Mouse (Mus musculus) embryonic facial prominence, embryonic 12.5 days (tissue): ENCODE data around the gene Sypl2. TPM values are rescaled to one million over a fixed set of nuclear protein-coding genes. Genes with fewer than 3 reads are reported as not detected.
A peak's percentile ranks its signal among the peaks of the same experiment; 100 is the strongest.

Experiments used
- ATAC-seq: fragments of 200-750 bp; cut with Nextera tagmentation; 2 replicates; pipeline ENCODE4 v1.8.0; 2017; ENCODE audit not compliant: insufficient number of reproducible peaks, insufficient read depth, low FRiP score, low TSS enrichment
- H3K27ac ChIP-seq: fragments of 300-500 bp; sonication (generic); 2 replicates; pipeline ENCODE4 v1.5.1; 2016; ENCODE audit warnings: mild to moderate bottlenecking
- H3K27me3 ChIP-seq: fragments of 300-500 bp; sonication (generic); 2 replicates; pipeline ENCODE4 v1.6.1; 2016; ENCODE audit warnings: mild to moderate bottlenecking, moderate library complexity
- H3K36me3 ChIP-seq: fragments of 300-500 bp; sonication (generic); 2 replicates; pipeline ENCODE4 v1.6.1; 2016; ENCODE audit warnings: mild to moderate bottlenecking
- H3K4me1 ChIP-seq: fragments of 300-500 bp; sonication (generic); 2 replicates; pipeline ENCODE4 v1.6.1; 2016
- H3K4me2 ChIP-seq: fragments of 300-500 bp; sonication (generic); replicated peaks from 2 replicates; pipeline ENCODE4 v1.6.1; 2016; ENCODE audit warnings: mild to moderate bottlenecking, moderate library complexity
- H3K4me3 ChIP-seq: fragments of 300-500 bp; sonication (generic); 2 replicates; pipeline ENCODE4 v1.5.1; 2016; ENCODE audit warnings: mild to moderate bottlenecking
- H3K9ac ChIP-seq: fragments of 300-500 bp; sonication (generic); 2 replicates; pipeline ENCODE4 v1.6.1; 2016; ENCODE audit warnings: mild to moderate bottlenecking, moderate library complexity
- H3K9me3 ChIP-seq: fragments of 300-500 bp; sonication (generic); 2 replicates; pipeline ENCODE4 v1.6.1; 2016; ENCODE audit warnings: mild to moderate bottlenecking, moderate library complexity
- WGBS: fragments of 180-500 bp; shearing (Covaris S2); methylation state at CpG from one replicate; pipeline ENCODE4 v1.1.7; 2016; 5-methylcytosine and 5-hydroxymethylcytosine counted together
- polyA plus RNA-seq: library from polyadenylated mRNA; unstranded; fragments of >200 nt; fragmentation: Nextera tagmentation; extraction: Ambion mirVana; gene quantifications from 2 replicates; pipeline ENCODE4 v1.2.1, GENCODE M21; 2016

Sypl2 gene
- polyA plus RNA-seq, 1 experiment from 2014 or later: 1.1 TPM

DNA sequence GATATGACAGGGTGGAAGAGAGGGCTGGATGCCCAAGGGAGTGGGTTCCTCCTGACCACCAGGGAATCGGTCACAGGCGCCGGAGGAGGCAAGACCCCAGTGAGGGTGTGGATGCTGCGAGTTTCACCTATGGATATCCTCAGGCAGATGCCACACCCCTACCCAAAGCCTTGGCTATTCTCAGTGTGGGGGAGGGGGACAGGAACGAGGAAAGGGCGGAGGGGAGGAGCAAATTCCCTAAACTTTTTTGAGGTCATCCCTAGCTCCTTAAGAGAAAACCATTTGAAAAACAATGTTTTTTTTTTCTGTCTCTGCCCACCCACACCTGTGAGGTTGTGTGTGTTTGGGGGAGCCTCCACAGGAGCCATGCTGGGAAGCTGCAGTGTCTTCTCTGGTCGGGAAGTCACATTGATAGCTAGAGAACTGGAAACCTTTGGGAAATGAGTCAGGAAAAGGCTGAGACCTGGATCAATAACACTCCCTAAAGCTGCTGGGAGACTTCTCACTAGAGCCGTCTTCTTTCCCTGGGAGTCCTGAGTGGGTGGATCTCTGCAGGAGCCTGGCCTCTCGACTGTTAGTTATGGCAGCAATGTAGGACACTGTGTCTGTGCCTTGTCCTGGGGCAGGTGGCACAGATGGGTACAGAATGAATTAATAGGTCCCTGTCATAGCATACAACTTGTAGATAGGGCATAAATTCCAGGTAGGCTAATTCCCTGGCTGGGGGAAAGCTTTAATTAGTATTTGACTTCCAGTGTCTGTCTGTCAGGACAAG lies 37.5 kb downstream of the Sypl2 start:
- WGBS: 69% methylated on average over 9 of the region's 9 CpGs

DNA sequence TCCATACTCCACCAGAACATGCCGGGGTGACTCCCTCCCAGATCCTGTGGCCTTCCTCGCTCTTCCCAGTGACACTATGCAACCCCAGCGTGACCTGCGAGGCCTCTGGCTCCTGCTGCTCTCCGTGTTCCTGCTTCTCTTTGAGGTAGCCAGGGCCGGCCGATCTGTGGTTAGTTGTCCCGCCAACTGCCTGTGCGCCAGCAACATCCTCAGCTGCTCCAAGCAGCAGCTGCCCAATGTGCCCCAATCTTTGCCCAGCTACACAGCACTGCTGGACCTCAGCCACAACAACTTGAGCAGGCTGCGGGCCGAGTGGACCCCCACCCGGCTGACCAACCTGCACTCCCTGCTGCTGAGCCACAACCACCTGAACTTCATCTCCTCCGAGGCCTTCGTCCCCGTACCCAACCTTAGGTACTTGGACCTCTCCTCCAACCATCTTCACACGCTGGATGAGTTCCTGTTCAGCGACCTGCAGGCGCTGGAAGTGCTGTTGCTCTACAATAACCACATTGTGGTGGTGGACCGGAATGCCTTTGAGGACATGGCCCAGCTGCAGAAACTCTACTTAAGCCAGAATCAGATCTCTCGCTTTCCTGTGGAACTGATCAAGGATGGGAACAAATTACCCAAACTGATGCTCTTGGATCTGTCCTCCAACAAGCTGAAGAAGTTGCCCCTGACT lies 39.2 kb downstream of the Sypl2 start:
- Histone ChIP-seq H3K27ac (no peak overlapping the region), H3K9me3 (no peaks in the 10 kb centered on the region), H3K4me2 (peak overlapping the region; percentile 75), H3K27me3 (peaks cover 20% of the 10 kb centered on the region), H3K36me3 (no peaks in the 10 kb centered on the region), H3K9ac (no peak overlapping the region), H3K4me3 (peak overlapping the region; percentile 76; the same call in 1 of the 2 replicates), H3K4me1 (peaks cover 10% of the 10 kb centered on the region; the same call in 1 of the 2 replicates)
- 0 out of 2 replicates have a peak, but pooled peaks have one; percentile 6 for ATAC-seq
- WGBS: 55% methylated on average over 20 of the region's 20 CpGs

More for the DNA sequence above, 37.5 kb downstream of the Sypl2 start:
- no peaks in the 10 kb centered on the region for H3K36me3 ChIP-seq
- no peak overlapping the region for H3K27ac ChIP-seq
- H3K4me2 ChIP-seq: no peak overlapping the region
- H3K4me3 ChIP-seq: no peak overlapping the region
- H3K9me3 ChIP-seq: no peaks in the 10 kb centered on the region
- no peak for ATAC-seq
- H3K4me1 ChIP-seq: peaks cover 10% of the 10 kb centered on the region; the same call in 1 of the 2 replicates
- H3K27me3 ChIP-seq: peaks cover 20% of the 10 kb centered on the region
- H3K9ac ChIP-seq: no peak overlapping the region

DNA sequence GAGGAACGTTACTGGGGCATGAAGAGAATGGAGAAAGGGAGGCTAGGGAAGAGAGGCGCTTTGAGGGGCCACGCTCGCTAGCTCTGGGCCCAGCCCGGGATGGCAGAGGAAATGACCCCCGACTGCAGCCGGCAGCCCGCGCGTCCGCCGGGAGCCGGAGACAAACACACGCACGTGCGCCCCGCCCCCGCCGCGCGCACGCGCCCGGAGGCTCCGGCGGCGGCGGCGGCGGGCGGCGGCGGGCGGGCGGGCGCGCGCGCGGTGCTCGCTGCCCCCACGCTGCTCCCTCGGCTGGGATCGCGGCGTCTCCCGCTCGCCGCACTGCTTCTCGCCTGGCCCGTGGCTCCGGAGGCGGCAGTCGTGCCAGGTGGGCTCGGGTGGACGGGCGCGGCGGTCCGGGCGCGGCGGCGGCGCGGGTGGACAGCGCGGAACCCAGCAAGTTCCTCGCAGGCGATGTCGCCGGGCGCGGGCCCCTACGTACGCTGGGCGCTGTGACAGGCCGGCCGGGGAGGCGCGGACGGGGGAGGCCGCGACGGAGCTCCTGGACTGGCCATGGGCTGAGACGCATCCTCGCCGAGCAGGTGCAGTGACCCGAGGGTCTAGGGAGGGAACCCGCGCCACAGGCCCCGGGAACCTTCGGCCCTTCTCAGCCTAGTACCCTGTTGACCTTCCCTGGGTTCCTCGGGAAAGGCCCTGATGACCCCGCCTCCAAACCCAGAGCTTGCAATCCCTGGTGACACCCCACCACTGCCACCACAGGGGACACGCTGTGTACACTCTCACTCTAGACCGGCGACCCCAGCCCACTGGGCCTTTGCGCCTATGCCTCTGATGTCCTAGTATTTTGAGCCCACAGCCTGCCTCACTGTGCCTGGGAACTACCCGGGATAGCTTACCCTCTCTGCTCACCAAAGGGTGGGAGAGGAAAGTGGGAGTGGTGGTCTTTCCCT lies 40.1 kb downstream of the Sypl2 start, which contains the start of gene Amigo1:
TSS of gene Amigo1 (plus strand) at position 238 of the 950 bp plus-strand sequence.
- WGBS: 2% methylated on average over 96 of the region's 100 CpGs
- Histone ChIP-seq H3K4me1 (peaks cover 10% of the 10 kb centered on the region; the same call in 1 of the 2 replicates), H3K4me2 (peak within 1 kb of the TSS; percentile 75), H3K36me3 (no peaks in the 10 kb centered on the region), H3K9ac (peak within 1 kb of the TSS; percentile 72), H3K27ac (no peak within 1 kb of the TSS), H3K4me3 (peak within 1 kb of the TSS; percentile 76), H3K9me3 (no peaks in the 10 kb centered on the region), H3K27me3 (peaks cover 20% of the 10 kb centered on the region)
- ATAC-seq: peak; percentile 78

DNA sequence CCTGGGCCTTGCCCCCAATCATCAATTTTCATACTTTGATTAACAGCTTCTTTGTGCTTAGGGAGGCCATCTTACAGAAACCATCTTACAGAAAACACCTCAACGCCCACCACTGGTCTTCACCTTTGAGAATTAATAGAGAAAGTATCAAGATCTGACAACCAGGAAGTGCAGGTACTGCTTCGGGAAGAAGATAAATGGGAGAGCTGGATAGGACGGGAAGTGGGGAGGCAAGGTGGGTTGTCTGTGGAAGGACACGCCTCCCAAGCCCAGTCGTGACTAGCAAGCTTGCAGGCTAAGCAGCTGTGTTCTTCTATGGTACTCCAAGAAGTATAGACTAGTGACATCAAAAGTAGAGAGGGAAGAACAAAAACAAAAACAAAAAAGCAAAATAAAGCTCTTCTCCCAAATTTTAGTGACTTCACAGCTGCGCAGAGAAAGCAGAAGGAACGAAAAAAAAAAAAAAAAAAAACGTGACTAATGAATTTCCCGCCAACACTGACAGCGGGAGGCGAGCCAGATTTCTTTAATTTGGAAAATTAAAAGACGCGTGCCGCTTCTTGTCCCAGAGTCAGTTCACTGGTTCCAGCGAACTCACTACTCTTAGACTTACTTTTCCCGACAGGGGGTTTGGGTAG lies 40.9 kb downstream of the Sypl2 start:
- Histone ChIP-seq H3K4me1 (peaks cover 10% of the 10 kb centered on the region; the same call in 1 of the 2 replicates), H3K27me3 (peaks cover 20% of the 10 kb centered on the region), H3K4me3 (peak overlapping the region; percentile 76), H3K36me3 (no peaks in the 10 kb centered on the region), H3K4me2 (peak overlapping the region; percentile 75), H3K9ac (peak overlapping the region; percentile 72; the same call in 1 of the 2 replicates), H3K9me3 (no peaks in the 10 kb centered on the region), H3K27ac (no peak overlapping the region)
- 2% methylated on average over 16 of the region's 16 CpGs for WGBS
- peak; percentile 64; the same call in 1 of the 2 replicates for ATAC-seq

DNA sequence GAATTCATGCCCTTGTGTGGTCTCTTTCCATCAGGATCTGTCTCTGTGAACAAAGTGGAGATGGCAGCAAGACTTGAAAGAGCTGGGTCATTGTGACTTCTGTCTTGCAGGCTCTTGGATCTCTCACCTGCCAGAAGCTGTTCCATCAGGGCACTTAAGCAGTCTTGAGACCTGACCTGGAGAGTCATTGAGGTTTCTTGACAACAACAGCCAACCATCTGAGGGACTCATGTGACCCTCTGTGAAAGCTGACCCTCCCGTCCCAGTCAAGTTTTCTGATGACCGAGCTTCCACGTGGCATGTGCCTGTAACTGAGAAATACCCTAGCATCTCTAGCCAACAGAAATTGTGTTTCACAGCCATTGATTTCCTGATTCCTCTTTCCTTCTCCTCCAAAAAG lies 41.7 kb downstream of the Sypl2 start:
- H3K4me2 ChIP-seq: no peak overlapping the region
- H3K9ac ChIP-seq: no peak overlapping the region
- WGBS: 72% methylated on average over 3 of the region's 3 CpGs
- peaks cover 20% of the 10 kb centered on the region for H3K27me3 ChIP-seq
- H3K4me3 ChIP-seq: no peak overlapping the region
- ATAC-seq: no peak
- H3K9me3 ChIP-seq: no peaks in the 10 kb centered on the region
- H3K4me1 ChIP-seq: peaks cover 8% of the 10 kb centered on the region; the same call in 1 of the 2 replicates
- H3K36me3 ChIP-seq: no peaks in the 10 kb centered on the region
- H3K27ac ChIP-seq: no peak overlapping the region

DNA sequence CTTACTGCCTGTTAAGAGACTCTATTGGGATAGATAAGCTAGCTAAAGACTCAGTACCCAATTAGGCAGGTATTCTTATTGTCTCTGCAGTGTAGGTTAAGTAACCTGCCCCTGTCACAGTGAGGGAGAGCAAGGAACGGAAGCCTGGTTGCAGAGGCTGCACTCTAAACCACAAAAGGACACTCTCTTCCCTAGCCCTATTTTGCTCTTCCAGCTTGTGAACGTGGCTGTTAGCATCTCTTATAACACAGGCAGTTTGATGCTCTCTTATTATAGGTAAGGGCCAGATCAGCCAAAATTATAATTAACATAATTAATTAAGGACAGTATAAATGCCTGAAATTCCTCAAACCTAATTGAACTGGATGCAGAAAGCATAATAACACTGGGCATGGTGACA lies 45.9 kb downstream of the Sypl2 start:
- Histone ChIP-seq H3K9me3 (no peaks in the 10 kb centered on the region), H3K4me1 (no peaks in the 10 kb centered on the region), H3K27ac (no peak overlapping the region), H3K4me3 (no peak overlapping the region), H3K36me3 (no peaks in the 10 kb centered on the region), H3K27me3 (no peaks in the 10 kb centered on the region; the same call in 1 of the 2 replicates), H3K4me2 (no peak overlapping the region), H3K9ac (no peak overlapping the region)
- no peak for ATAC-seq
- 36% methylated on average over 2 of the region's 2 CpGs for WGBS

DNA sequence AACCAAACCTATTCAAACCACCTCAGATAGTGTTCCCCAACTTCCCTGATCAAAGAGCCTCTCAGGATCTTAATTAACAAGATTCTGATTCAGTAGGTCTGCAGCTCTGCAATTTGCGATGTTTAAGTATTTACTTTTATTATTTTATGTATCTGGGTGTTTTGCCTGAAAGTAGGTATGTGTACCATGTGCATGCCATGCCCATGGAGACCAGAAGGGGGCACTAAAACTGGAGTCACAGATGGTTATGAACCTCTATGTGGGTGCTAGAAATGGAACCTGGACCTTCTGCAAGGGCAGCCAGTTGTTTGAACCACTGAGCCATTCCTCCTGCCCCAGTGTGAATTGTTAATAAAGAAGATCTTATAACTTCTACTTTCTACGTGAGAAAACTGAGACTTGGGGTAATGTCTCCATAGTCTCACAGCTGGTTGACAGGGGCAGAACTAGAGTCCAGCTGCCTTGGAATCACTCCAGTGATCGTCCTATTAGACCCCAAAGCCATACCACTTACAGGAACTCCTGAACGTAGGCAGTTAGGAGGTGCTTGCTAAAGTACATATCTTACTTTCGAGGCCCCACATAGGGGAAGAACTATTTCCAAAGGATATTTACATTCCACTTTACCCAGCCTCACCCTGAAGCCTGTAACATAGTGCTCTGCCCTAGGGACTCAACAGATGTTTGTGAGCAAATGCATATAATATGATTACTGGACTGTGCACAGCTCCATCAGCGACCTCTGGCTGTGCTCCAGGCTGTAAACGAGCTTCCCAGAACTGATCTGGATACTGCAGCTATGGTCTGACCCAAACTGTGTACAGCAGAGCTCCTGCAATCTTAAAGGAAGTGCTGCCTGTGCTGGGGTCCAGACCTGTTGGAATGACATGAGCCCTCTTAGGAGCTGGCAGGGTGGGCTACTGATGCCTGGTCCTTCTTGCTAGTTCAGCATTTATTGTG lies 47.4 kb downstream of the Sypl2 start:
- peaks cover 10% of the 10 kb centered on the region for H3K4me1 ChIP-seq
- H3K36me3 ChIP-seq: no peaks in the 10 kb centered on the region
- WGBS: 68% methylated on average over 7 of the region's 7 CpGs
- 0 out of 2 replicates have a peak, but pooled peaks have one; percentile 35 for ATAC-seq
- H3K4me2 ChIP-seq: no peak overlapping the region
- no peaks in the 10 kb centered on the region for H3K27me3 ChIP-seq
- no peak overlapping the region for H3K27ac ChIP-seq
- H3K9ac ChIP-seq: no peak overlapping the region
- no peak overlapping the region for H3K4me3 ChIP-seq
- no peaks in the 10 kb centered on the region for H3K9me3 ChIP-seq

DNA sequence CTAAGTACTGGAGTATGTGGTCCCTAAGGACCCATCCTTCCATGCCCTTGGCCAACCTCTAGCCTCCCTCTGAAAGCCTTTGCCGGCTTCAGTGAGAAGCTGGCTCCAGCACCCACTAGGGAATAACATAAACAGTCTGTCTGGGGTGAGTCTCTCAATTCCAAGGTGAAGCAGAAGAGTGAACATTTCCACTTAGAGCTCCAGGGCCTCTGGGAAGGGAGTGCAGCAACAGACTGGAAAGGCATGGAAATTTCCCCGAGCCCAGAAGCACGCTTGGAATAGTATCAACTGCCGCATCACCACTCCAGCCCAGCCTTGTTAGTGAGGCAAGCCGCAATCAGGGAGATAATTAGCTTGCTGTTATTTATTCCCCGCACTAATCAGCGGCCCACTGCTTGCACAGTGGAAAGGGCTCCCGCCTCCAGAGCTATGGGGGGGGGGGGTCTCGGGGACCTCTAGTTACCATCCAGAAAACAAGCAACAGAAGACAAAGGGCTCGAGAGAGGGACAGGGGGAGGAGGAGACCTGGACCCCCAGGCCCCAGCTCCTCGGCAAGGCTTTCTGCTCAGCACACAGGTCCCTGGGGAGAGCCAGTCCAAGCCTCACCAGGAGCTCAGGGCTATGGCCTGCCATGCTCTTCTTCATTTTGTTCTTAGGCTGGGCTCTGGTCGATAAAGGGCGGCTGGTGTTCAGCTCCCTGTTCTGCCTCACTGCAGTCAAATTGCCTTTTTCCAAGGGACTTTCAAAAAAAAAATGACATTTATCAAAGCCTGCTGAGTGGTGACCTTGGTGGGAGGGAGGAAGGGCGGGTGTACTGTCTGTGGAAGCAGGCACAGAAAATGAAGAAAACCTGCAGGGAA lies 51.5 kb downstream of the Sypl2 start:
- H3K9ac ChIP-seq: no peak overlapping the region
- no peaks in the 10 kb centered on the region for H3K9me3 ChIP-seq
- no peak overlapping the region for H3K4me3 ChIP-seq
- H3K36me3 ChIP-seq: no peaks in the 10 kb centered on the region
- 20% methylated on average over 14 of the region's 14 CpGs for WGBS
- peak overlapping the region; percentile 22; the same call in 1 of the 2 replicates for H3K4me2 ChIP-seq
- no peaks in the 10 kb centered on the region for H3K27me3 ChIP-seq
- ATAC-seq: peak; percentile 81; the same call in 1 of the 2 replicates
- peaks cover 10% of the 10 kb centered on the region for H3K4me1 ChIP-seq
- peak overlapping the region; percentile 33; the same call in 1 of the 2 replicates for H3K27ac ChIP-seq

DNA sequence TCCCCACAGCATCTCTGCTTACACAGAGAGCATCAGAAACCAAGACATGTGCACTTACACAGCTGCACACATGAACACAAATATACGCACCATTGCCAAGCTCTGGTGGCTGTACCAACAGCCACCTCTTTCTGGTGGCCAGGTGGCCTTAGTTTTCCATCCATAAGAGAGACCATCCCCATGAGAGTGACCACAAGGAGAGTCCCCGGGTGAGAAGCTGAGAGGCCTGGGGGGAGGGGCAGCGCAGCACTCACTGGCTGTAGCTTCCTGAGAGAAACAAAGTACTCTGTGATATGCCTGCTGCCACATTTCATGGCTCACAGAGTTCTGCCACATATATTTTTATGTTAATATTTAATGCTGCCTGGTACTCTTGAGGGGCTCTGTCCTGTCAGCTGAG lies 57.2 kb downstream of the Sypl2 start:
- H3K9ac ChIP-seq: no peak overlapping the region
- H3K27me3 ChIP-seq: no peaks in the 10 kb centered on the region
- H3K27ac ChIP-seq: no peak overlapping the region
- no peaks in the 10 kb centered on the region for H3K36me3 ChIP-seq
- peaks cover 41% of the 10 kb centered on the region for H3K4me1 ChIP-seq
- H3K4me2 ChIP-seq: no peak overlapping the region
- 44% methylated on average over 3 of the region's 3 CpGs for WGBS
- no peak for ATAC-seq
- no peaks in the 10 kb centered on the region for H3K9me3 ChIP-seq
- no peak overlapping the region for H3K4me3 ChIP-seq
